Mouse (Mus musculus): ENCODE data around the gene Ttc39b.
A peak's percentile ranks its signal among the peaks of the same experiment; 100 is the strongest.
"Not testable (repeated sequence)": the region's sequence is repeated elsewhere in the genome, so short reads cannot be mapped to it uniquely, and the experiment has no call there.

Ttc39b gene

GRCm38 (mm10) chr4:83273616-83274050, 50.4 kb downstream of the Ttc39b start:
- DNase-seq (ENCODE audit: low spot score in 2 of 2), result peak in 1 of 2 experiments; percentile 42

DNA sequence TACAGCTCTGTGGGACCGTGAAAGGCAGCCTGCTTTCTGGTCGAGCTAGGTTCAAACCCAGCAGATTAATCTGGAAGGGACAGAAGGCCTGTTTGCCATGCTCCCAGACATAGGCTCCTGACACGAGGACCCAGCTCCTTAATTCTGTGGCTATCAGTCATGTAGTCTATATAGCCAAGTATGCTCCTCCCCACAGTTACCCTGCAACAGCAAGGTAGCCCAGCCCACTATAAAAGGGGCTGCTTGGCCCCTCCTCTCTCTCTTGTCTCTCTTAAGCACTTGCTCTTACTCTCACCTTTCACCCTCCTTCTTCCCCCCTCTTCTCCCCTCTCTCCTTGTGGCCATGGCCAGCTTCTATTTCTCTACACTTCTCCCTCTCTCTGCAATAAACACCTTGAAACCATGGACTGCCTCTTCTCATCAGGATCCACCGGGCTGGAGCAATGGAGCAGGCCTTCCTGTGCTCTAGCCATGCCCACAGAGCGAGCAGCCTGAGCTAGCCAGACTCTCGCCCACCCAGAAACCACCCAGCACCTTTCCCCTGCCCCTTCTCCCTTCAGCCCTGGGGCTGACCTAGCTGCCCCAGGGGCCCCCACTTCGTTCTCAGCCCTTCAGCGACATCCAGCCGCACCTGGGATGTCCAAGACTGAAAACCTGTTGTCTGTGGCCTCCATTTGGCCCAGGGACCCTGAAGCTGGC, 51.0 kb downstream of the Ttc39b start:
- no peak for DNase-seq (ENCODE audit: low spot score in 2 of 2)

GRCm38 (mm10) chr4:83270481-83270880, 53.6 kb downstream of the Ttc39b start:
- no peak for DNase-seq (ENCODE audit: low spot score in 2 of 2)

DNA sequence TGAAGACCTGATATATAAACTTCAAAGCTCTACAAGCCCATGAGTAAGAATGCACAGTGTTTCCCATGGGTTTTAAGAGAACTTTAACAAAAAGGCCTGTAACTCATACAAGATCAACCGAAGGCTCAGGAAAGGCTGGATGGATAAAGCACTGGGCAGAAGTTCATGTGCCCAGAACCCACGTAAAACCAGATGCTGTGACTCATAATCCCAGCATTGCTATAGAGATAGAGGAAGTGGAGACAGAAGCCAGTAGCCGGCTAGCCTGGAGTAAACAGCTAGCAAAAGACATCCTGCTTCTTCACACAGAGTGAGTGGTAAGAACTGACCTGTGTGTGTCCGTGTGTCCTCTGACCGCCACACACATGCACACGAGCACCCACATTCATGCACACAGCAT, 54.4 kb downstream of the Ttc39b start:
- no peak for DNase-seq (ENCODE audit: low spot score in 2 of 2)

DNA sequence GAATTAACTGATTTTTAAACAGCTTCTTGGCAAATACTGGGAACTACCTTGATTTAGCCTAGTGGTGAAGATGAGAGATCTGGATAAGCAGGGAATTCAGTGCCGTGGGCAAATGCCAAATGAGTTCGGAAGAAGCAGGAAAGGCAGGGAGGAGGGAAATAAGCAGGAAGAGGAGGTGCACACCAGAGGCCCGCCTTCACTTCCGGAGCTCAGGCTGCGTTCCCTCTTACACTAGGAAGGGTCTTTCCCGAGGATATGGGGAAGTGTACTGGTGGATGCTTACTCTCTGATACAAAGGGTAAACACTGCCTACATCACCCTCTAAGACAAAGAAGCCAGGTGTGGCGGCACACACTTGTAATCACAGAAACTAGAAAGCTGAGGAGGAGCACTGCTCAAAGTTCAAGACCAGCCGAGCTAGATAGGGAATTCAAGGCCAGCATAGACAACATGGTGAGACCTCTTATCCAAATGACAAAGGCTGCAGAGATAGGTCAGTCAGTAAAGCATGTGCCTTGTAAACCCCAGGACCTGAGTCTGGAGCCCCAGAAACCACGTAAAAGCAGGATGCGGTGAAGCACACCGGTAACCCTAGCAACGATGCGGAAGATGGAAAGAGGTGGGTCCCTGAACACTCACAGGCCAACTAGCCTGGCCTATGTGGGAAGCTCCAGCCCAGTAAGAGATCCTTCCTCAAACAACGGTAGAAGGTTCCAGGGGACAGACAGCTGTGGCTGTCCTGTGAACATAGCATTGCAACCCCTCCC, 57.9 kb downstream of the Ttc39b start:
- no peak for DNase-seq (ENCODE audit: low spot score in 2 of 2)

DNA sequence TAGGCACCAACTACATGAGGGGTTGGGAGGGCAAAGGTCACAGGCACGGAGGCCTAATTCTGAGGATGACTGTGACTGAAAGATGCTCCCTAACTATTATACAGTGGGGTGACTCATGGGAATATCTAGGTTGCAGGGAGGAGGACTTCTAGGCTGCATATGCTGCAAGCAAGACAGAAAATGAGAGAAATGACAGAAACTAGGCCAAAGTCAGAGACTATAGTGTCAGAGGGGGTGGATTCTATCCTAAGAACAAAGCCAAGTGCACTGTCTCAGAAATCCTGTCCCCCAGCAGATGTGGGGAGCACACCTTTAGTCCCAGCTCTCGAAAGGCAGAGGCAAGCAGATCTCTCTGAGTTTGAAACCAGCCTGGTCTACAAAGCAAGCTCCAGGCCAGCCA, 59.2 kb downstream of the Ttc39b start:
- no peak for DNase-seq (ENCODE audit: low spot score in 2 of 2)

- DNase-seq (ENCODE audit: low spot score in 2 of 2), result peak in 1 of 2 experiments; percentile 53
Measured at GRCm38 (mm10) chr4:83261998-83262397, 62.1 kb downstream of the Ttc39b start.

DNA sequence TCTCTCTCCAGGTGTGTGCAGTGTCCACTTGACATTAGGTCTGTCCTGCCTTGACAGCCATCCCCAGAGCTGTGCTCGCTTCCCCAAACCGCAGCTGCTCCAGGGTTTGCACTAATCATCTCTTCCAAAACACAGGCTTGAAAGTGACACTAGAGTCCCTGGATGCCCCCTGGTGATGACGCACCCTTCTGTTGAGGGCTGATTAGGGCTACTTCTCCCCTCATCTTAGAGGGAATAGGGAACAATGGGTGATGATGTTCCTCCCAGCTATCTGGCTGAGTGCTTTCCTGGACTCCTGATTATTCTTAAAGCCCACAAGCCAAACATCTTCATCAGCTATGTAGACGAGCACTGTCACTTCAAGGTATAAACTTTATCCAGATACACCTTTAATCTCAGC, 64.4 kb downstream of the Ttc39b start:
- DNase-seq (ENCODE audit: low spot score in 2 of 2), result no peak

- no peak for DNase-seq (ENCODE audit: low spot score in 2 of 2)
Measured at GRCm38 (mm10) chr4:83258273-83258672, 65.8 kb downstream of the Ttc39b start.

GRCm38 (mm10) chr4:83257279-83258260, 66.5 kb downstream of the Ttc39b start:
- DNase-seq (ENCODE audit: low spot score in 2 of 2), result no peak

DNA sequence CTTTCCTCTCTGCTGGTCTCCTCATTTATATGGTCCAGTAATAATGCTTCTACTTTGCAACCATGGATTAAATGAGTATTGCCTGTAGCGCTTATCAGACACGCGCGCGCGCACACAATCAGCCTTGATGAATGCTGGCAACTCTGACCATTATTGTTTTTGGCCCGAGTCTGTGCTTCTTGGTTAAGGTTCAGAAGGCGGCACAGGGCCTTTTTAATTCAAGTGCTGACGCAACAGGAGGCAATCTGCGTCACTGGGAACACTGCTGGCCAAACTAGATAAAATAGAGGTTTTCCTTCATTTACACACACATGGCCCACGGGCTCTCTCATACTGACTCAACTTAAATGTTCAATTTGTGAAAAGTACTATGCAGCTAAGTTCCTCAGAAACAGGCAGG, 67.3 kb downstream of the Ttc39b start:
- DNase-seq (ENCODE audit: low spot score in 2 of 2), result no peak

DNA sequence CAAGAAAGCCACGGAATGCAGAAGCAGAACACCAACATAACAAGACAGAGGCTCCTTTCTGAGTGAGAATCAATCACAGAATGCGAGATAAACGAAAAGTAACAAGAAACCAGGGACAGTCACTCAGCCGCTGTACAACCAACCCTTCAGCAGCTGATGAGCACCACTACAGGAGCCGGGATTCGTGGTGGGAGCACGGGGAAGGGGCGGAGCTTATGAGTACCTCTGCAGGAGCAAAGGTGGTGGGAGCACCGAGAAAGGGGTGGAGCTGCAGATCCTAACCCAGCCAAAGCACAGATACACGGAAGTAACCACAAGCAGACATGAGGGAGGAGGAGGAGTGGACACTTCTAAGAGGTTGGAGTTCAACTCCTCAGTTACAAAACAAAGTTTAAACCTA, 69.1 kb downstream of the Ttc39b start:
- DNase-seq (ENCODE audit: low spot score in 2 of 2), result no peak

- no peak for DNase-seq (ENCODE audit: low spot score in 2 of 2)
Measured at GRCm38 (mm10) chr4:83253679-83254078, 70.4 kb downstream of the Ttc39b start.

DNA sequence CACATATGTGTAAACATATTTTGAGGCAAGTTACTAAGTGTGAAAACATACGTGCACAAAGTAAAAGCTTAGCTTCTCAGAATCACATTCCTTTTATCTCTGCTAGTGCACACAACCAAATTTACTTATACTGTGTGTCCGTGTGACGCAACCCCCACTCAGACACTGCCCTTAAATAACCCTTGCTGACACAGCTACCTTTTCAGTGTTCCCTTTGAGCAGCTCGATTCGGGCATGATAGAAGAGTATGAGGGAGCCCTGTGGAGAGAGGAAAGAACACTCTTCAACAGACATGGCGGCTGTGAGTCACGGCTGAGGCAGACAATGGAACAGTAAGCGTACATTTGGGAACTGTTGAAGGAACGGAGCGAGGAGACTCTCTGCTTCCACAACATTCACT, 80.3 kb downstream of the Ttc39b start:
- DNase-seq (ENCODE audit: low spot score in 2 of 2), result no peak

- peak in 1 of 2 experiments; percentile 19 for DNase-seq (ENCODE audit: low spot score in 2 of 2)
Measured at GRCm38 (mm10) chr4:83241630-83242029, 82.4 kb downstream of the Ttc39b start.

GRCm38 (mm10) chr4:83237656-83238055, 86.4 kb downstream of the Ttc39b start:
- peak in 1 of 2 experiments; percentile 2 for DNase-seq (ENCODE audit: low spot score in 2 of 2)

DNA sequence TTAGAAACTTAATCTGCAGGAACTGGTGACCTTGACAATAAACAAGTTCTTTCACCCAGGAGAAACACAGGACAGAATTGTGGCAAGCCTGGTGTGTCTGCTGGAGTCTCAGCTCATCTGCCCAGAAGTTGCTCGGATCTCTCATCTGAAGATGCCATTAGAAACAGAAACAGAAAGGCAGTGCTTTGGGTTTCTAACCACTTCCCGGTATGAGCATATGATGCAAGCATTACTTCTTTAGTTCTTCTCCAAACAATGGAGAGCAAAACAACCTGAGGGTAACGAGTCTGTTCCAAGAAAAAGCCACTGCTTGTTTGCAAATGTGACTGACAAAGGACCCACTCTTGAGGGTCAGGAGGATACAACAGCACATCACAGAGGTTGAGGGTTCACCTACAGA, 88.8 kb downstream of the Ttc39b start:
- DNase-seq (ENCODE audit: low spot score in 2 of 2), result not testable (repeated sequence)

DNA sequence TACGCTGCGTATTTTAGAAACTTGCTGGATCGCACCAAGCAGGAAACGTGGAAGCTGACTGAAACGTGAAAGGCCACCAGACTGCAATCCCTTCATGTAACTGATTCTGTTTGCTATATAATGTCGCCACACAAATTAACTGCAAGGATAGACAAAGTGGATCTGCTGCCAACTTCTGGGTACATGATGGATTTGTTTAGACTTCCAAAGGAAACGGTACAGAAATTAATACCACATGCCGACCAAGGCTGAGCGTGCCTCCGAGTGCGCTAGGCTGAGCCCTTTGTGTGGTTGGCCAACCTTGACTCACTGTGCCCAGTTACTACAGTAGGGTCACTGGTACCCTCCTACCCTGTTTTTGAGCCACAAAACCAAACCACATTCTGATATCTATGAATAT, 89.3 kb downstream of the Ttc39b start:
- no peak for DNase-seq (ENCODE audit: low spot score in 2 of 2)

- DNase-seq (ENCODE audit: low spot score in 2 of 2), result no peak
Measured at GRCm38 (mm10) chr4:83234132-83234531, 89.9 kb downstream of the Ttc39b start.

DNA sequence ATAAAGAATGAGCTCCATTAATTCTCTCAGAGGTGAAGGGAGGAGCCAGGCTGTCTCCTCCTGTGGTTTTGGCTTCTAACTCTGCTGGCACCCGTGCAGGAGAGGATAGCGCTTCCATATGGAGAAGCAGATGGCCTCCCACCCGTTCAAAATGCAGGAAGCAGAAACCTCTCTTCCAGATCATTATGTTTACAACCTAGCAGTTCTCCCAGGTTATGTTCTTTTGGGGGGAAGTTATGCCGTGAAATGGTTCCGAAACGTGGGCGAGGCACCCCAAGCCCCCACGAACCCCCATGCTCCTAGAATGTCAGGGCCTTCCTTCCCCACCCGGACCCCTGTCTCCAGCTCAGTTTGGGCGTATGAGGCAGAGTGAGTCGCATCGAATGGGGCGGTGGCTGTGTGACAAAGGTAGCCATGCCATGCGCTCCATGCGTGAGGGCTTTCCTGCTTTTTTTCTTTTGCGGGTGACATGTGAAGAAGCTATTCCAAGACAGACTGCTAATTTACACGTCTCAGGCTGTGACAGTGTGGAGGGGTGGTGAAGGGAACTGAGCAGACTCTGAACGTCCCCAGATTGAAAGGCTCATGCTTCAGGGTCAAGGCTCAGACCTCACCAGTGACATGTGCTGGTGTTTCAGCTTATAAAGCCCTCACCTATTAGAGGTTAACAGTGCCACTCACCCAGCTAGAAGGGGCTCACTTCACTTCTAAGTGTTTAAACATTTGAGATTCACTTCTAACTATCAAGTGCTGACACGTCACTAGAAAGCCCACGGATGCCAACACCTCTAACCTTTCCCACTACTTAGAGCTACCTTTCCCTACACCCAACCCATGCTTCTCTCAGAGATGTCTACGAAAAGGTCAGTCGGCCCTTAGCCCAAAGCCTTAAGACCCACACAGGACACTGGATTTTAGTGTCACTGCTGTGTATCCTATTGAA, 90.6 kb downstream of the Ttc39b start:
- peak; percentile 83 to 88 for DNase-seq (ENCODE audit: low spot score in 2 of 2)

Measured in right cerebral cortex, postnatal 10 days (tissue).